Mouse (Mus musculus): Measurements from ENCODE around the gene Nck2.

Gene Nck2

DNA sequence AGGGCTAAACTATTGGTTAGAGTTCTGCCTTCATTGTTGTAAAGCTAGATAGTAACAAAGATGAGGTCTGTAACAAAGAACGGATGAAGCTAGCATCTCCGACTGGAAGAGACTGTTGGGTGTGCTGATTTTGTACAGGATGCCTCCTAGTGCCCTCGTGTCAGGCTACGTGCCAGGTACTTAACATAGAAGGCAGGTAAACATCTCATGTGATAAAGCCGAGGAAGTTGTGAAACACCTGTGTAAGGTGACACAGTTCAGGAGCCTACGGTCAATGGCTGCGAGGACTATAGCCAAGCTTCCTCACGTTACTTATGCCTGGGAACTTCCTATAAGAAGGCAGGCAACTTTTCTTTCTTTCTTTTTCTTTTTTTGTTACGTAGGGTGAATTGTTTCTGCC is at the start of gene Nck2:
Gene Nck2, plus strand, starts transcription at position 49 of the 400 bp plus-strand sequence.
- DNase-seq (ENCODE audit: low read depth, low spot score), result no peak

DNA sequence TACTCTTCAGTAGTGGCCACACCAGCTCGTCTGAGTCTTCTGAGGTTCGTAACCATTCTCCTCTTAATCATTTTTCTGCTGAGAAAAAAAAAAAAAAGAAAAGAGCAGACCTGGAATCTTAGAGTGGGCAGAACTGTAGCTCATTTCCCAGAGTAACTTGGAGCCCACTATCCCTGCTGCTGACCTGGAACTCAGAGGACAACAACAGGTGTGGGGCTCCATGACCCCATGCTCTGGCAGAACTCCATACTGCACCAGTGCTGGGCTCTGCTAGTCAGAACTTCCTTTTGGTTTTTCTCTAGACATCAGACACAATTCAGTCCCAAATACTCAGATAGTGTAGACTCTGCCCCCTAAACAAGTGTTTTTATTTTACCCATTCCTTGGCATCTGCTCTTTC is 49.3 kb upstream of the Nck2 start:
- no peak for DNase-seq (ENCODE audit: low read depth, low spot score)

- DNase-seq (ENCODE audit: low read depth, low spot score), result no peak
These were observed 48.6 kb upstream of the Nck2 start for GRCm38 (mm10) chr1:43395799-43396198.

DNA sequence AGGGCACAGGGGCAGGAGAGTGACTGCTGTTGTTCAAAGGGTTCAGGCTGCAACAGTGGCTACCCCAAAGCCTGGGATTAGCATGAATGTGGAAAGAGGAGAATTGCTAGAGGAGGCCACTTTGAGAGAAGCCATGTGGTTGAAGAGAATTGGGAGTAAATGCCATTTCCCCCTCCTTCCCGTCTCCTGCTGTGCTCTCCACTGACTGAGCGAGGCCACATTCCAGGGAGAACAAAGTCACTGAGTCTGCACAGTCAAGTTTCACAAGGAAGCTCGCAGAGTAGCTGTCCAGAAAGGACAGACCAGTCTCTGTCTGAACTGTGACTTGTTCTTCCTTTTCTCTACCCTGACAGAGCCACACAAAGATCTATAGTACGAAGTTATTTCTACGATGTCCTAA is 47.9 kb upstream of the Nck2 start:
- DNase-seq (ENCODE audit: low read depth, low spot score), result no peak

DNA sequence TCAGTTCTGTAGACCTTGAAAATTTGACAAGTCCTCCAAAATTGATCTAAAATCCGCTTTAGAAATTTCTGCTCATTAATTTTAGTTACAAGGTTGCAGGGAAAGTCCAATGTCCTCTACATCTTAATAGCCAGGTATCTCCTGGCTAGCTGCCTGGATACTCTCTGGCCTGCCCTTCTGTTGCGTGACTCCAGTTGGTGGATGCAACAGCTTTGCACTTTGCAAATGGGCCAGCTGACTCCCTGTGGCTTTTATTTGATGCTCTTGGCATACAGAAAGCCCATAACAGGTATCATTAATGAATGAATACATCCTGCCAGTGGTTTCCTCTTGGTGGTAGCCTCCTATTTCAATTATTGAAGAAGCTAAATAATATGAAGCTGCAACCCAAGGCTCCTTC is 47.3 kb upstream of the Nck2 start:
- DNase-seq (ENCODE audit: low read depth, low spot score), result no peak

DNA sequence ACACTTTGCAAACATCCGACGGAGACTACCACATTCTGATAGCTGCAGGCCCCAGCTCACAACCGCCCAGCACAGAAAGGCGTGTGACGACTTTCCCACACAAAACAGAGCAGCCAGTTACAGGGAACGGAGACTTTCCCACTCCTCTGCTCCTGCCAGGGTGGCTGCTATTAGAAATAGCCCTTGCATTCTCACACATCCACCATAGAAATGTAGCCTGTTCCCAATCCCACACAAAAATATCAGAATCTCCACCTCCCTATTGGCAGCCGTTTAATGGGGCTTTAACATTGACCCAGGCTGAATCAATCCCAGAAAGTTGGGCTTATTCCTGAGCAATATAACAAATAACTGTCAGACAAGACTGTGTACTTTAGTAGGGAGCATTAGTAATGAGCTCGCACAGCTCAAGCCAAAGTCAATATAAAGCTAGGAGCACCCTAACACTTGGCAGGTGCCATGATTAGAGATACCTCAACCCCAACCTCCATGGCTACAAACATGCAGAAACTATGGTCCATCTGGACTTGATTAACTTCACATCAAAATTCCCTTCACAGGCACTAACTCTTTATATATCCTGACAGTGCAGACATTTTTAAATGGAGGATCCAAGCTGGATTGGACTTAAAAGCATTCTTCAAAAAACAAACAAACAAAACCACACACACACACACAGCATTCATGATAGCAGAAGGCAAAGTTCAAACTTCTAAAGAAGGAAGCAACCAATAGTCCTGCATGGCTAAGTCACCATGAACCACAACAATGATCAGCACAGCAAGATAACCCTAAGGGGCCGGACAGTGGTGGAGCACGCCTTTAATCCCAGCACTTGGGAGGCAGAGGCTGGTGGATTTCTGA is 45.4 kb upstream of the Nck2 start:
- DNase-seq (ENCODE audit: low read depth, low spot score), result no peak

DNA sequence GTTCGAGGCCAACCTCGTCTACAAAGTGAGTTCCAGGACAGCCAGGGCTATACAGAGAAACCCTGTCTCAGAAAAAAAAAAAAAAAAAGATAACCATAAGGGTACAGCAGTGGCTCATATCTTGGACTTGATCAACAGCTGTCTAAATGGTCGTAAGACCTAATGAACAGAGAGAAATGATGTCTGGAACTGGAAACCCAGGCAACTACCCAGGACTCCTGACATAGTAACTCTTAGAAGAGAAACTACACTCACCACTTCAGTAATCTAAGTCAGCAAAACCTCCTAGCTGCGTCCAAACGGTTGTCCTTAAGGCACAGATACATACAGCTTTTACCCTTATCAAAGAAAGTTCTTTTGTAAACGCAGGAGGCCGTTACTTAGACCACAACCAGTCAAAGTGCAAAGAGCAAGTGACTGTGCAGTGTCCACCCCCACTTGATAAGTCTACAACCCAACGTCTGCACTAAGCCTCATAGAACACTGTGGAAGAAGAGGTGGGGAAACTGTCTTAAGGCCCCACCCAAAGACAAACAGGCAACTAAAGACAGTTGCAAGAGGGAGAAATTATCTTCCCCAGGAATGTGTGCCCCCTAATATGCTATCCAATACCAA is 44.7 kb upstream of the Nck2 start:
- no peak for DNase-seq (ENCODE audit: low read depth, low spot score)

DNA sequence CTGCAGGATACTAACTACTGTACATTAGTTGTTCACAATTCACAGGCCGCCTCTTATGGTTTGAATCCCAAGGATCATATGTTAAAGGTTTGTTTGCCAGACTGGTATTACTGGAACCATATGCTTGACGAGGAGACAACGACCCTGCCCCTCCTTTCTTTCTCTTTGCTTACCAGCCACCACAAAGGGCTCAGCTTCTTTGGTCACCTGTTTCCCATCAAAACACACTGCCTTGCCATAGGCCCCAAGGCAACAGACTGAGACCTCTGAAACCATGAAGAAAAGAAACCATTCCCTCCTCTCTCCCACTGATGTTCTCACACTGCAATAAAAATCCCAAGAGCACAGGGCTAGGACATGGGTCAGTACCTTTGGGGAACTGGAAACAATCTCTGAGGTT is 43.7 kb upstream of the Nck2 start:
- DNase-seq (ENCODE audit: low read depth, low spot score), result no peak

- DNase-seq (ENCODE audit: low read depth, low spot score), result no peak
These were observed 41.0 kb upstream of the Nck2 start for GRCm38 (mm10) chr1:43403341-43403740.

DNA sequence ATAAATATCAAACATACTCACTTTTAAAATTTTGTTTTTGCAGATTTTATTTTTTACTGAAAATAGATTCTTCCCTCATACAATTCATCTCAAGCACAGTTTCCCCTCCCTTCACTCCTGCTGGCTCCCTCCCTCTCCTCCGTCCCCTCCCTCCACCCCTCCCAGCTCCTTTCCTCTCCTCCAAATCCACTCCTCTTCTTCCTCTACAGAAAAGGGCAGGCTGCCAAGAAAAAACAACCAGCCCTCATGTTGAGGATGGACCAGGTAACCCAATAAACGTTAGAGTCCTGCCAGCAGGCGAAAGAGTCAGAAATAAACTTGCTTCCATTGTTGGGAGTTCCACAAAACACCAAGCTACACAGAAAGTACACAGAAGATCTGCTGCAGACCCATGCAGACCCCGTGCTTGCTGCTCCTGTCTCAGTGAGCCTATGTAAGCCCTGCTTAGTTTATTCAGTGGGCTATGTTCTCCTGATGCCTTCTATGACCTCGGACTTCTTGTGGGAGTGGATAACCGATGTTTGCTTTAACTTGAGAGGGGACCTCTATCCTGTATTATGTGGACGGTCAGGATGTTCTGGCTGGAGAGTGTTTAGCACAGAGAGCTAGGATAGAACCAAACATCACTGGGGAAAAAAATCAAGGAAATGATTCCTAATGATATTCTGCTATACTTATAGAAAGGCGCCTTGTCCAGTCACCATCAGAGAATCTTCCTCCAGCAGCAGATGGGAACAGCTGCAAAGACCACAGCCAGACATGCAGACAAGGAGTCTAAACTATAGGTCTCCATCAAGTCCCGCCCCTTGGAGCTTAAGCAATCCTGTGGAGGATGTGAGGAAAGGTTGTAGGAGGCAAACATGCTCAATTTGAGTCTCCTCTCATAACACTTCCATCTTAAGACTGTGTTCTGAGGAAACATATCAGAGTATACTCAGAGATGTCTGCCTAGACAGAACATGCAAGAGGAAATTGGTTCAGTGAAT is 39.4 kb upstream of the Nck2 start:
- DNase-seq (ENCODE audit: low read depth, low spot score), result no peak

DNA sequence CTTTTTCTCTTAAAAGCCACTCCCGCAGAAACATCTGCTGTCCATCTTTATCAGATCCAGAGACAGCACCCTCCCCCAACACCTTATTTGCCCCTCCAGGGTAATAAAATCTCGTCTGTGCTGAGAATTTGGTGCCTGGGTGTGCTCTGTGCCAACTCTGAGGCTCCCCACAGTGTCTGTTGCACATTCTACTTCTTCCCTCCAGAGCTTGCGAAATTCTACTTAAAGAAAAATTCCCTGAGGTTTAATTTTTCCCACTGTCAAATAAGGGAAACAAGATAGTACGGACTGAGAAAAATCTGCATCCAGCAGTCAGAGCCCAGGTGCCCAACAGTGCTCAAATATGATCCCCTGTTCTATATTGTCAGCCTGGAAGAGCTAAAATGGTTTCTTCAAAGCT is 35.4 kb upstream of the Nck2 start:
- no peak for DNase-seq (ENCODE audit: low read depth, low spot score)

- no peak for DNase-seq (ENCODE audit: low read depth, low spot score)
These were observed 31.6 kb upstream of the Nck2 start for GRCm38 (mm10) chr1:43412825-43413224.

DNA sequence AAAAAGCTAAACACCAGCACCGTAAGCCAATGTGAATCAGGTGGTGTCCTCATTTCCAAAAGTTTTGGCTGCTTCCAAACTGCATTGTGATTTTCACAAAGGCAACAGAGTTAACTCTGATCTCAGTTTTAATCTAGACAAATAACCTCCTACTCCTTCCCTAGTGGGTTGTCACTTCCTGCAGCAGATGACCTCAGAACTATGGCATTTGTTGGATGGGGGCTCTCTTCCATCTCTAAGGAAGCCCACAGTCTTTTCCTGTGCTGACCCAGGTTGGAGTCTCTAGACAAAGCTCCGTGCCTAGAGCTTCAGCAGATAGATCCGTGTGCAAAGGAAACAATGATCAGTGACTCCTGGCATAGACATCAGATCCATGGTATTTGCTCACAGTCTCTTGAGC is 31.1 kb upstream of the Nck2 start:
- DNase-seq (ENCODE audit: low read depth, low spot score), result no peak

- no peak for DNase-seq (ENCODE audit: low read depth, low spot score)
These were observed 30.6 kb upstream of the Nck2 start for GRCm38 (mm10) chr1:43413749-43414148.

- DNase-seq (ENCODE audit: low read depth, low spot score), result no peak
These were observed 30.2 kb upstream of the Nck2 start for GRCm38 (mm10) chr1:43414228-43414627.

DNA sequence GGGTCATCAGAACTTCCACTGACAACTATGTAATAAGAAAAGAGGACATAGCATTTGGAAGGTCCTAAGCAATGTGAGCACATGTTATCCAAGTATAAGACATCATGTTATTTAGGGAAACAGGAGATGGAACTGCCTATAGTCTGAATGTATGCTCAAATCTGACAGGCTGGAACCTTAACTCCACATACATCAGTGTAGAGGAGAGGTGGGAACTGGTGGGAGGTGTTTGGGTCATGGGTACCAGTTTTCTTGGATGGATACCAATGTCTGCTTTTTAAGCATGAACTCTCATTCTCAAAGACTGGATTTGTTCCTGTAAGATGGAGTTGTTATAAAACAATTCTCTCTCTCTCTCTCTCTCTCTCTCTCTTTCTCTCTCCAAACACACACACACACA is 29.4 kb upstream of the Nck2 start:
- DNase-seq (ENCODE audit: low read depth, low spot score), result no peak

- DNase-seq (ENCODE audit: low read depth, low spot score), result no peak
These were observed 21.2 kb upstream of the Nck2 start for GRCm38 (mm10) chr1:43422969-43423748.

GRCm38 (mm10) chr1:43426526-43426925 is 17.9 kb upstream of the Nck2 start:
- DNase-seq (ENCODE audit: low read depth, low spot score), result no peak

- no peak for DNase-seq (ENCODE audit: low read depth, low spot score)
These were observed 17.3 kb upstream of the Nck2 start for GRCm38 (mm10) chr1:43426993-43427535.

- DNase-seq (ENCODE audit: low read depth, low spot score), result no peak
These were observed 14.2 kb upstream of the Nck2 start for GRCm38 (mm10) chr1:43429924-43430876.
